Mouse (Mus musculus): ENCODE data around the gene Gm27021. TPM values are rescaled to one million over a fixed set of nuclear protein-coding genes. Genes with fewer than 3 reads are reported as not detected.
A peak's percentile ranks its signal among the peaks of the same experiment; 100 is the strongest.

Gene Gm27021
- polyA plus RNA-seq, 1 experiment, result 0.57 TPM

- TF ChIP-seq POLR2A (IDR thresholded peaks at IDR 0.05; ENCODE audit: control insufficient read depth, low read depth, low read length) (no peak), CTCF (IDR thresholded peaks at IDR 0.05; ENCODE audit: control insufficient read depth, insufficient read depth, insufficient replicate concordance, low read depth, low read length) (no peak)
- peaks cover 11% of the 10 kb centered on the region for H3K4me1 ChIP-seq (ENCODE audit: control insufficient read depth, insufficient read depth, low read length)
- H3K36me3 ChIP-seq (ENCODE audit: control insufficient read depth, insufficient read depth, low read length), result no peaks in the 10 kb centered on the region
- no peaks in the 10 kb centered on the region for H3K27me3 ChIP-seq (ENCODE audit: control insufficient read depth, insufficient read depth, low read length)
- peak overlapping the region; percentile 51 for H3K4me3 ChIP-seq (ENCODE audit: control insufficient read depth, low read depth, low read length)
- H3K27ac ChIP-seq (ENCODE audit: control insufficient read depth, insufficient read depth, low read depth, low read length), result no peak overlapping the region
Observed at GRCm38 (mm10) chr8:120630031-120630430, 37.8 kb downstream of the Gm27021 start.

- TF ChIP-seq POLR2A (IDR thresholded peaks at IDR 0.05; ENCODE audit: control insufficient read depth, low read depth, low read length), result no peak
- no peak for TF ChIP-seq CTCF (IDR thresholded peaks at IDR 0.05; ENCODE audit: control insufficient read depth, insufficient read depth, insufficient replicate concordance, low read depth, low read length)
- no peak overlapping the region for H3K27ac ChIP-seq (ENCODE audit: control insufficient read depth, insufficient read depth, low read depth, low read length)
- peaks cover 7% of the 10 kb centered on the region for H3K4me1 ChIP-seq (ENCODE audit: control insufficient read depth, insufficient read depth, low read length)
- no peaks in the 10 kb centered on the region for H3K27me3 ChIP-seq (ENCODE audit: control insufficient read depth, insufficient read depth, low read length)
- peak overlapping the region; percentile 73 for H3K4me3 ChIP-seq (ENCODE audit: control insufficient read depth, low read depth, low read length)
- no peaks in the 10 kb centered on the region for H3K36me3 ChIP-seq (ENCODE audit: control insufficient read depth, insufficient read depth, low read length)
Observed at GRCm38 (mm10) chr8:120627298-120627697, 40.6 kb downstream of the Gm27021 start.

- no peak for TF ChIP-seq CTCF (IDR thresholded peaks at IDR 0.05; ENCODE audit: control insufficient read depth, insufficient read depth, insufficient replicate concordance, low read depth, low read length)
- no peak for TF ChIP-seq POLR2A (IDR thresholded peaks at IDR 0.05; ENCODE audit: control insufficient read depth, low read depth, low read length)
- H3K27ac ChIP-seq (ENCODE audit: control insufficient read depth, insufficient read depth, low read depth, low read length), result no peak overlapping the region
- no peaks in the 10 kb centered on the region for H3K27me3 ChIP-seq (ENCODE audit: control insufficient read depth, insufficient read depth, low read length)
- H3K4me3 ChIP-seq (ENCODE audit: control insufficient read depth, low read depth, low read length), result peak overlapping the region; percentile 61
- no peaks in the 10 kb centered on the region for H3K36me3 ChIP-seq (ENCODE audit: control insufficient read depth, insufficient read depth, low read length)
- H3K4me1 ChIP-seq (ENCODE audit: control insufficient read depth, insufficient read depth, low read length), result peaks cover 7% of the 10 kb centered on the region
Observed at GRCm38 (mm10) chr8:120626461-120626860, 41.4 kb downstream of the Gm27021 start.

- H3K27ac ChIP-seq (ENCODE audit: control insufficient read depth, insufficient read depth, low read depth, low read length), result no peak overlapping the region
- H3K4me3 ChIP-seq (ENCODE audit: control insufficient read depth, low read depth, low read length), result peak overlapping the region; percentile 25; the same call in 1 of the 2 replicates
Observed at GRCm38 (mm10) chr8:120623608-120624007, 44.3 kb downstream of the Gm27021 start.

GRCm38 (mm10) chr8:120622161-120622560 is 45.7 kb downstream of the Gm27021 start:
- H3K27me3 ChIP-seq (ENCODE audit: control insufficient read depth, insufficient read depth, low read length), result no peaks in the 10 kb centered on the region
- peaks cover 9% of the 10 kb centered on the region for H3K4me1 ChIP-seq (ENCODE audit: control insufficient read depth, insufficient read depth, low read length)
- TF ChIP-seq POLR2A (IDR thresholded peaks at IDR 0.05; ENCODE audit: control insufficient read depth, low read depth, low read length), result no peak
- TF ChIP-seq CTCF (IDR thresholded peaks at IDR 0.05; ENCODE audit: control insufficient read depth, insufficient read depth, insufficient replicate concordance, low read depth, low read length), result no peak
- H3K36me3 ChIP-seq (ENCODE audit: control insufficient read depth, insufficient read depth, low read length), result no peaks in the 10 kb centered on the region
- no peak overlapping the region for H3K4me3 ChIP-seq (ENCODE audit: control insufficient read depth, low read depth, low read length)
- no peak overlapping the region for H3K27ac ChIP-seq (ENCODE audit: control insufficient read depth, insufficient read depth, low read depth, low read length)

More at GRCm38 (mm10) chr8:120623608-120624007, 44.3 kb downstream of the Gm27021 start:
- TF ChIP-seq POLR2A (IDR thresholded peaks at IDR 0.05; ENCODE audit: control insufficient read depth, low read depth, low read length), result no peak
- TF ChIP-seq CTCF (IDR thresholded peaks at IDR 0.05; ENCODE audit: control insufficient read depth, insufficient read depth, insufficient replicate concordance, low read depth, low read length), result no peak
- peaks cover 7% of the 10 kb centered on the region for H3K4me1 ChIP-seq (ENCODE audit: control insufficient read depth, insufficient read depth, low read length)
- no peaks in the 10 kb centered on the region for H3K36me3 ChIP-seq (ENCODE audit: control insufficient read depth, insufficient read depth, low read length)
- no peaks in the 10 kb centered on the region for H3K27me3 ChIP-seq (ENCODE audit: control insufficient read depth, insufficient read depth, low read length)

- no peaks in the 10 kb centered on the region for H3K27me3 ChIP-seq (ENCODE audit: control insufficient read depth, insufficient read depth, low read length)
- no peak overlapping the region for H3K27ac ChIP-seq (ENCODE audit: control insufficient read depth, insufficient read depth, low read depth, low read length)
- TF ChIP-seq POLR2A (IDR thresholded peaks at IDR 0.05; ENCODE audit: control insufficient read depth, low read depth, low read length) (no peak), CTCF (IDR thresholded peaks at IDR 0.05; ENCODE audit: control insufficient read depth, insufficient read depth, insufficient replicate concordance, low read depth, low read length) (no peak)
- H3K4me1 ChIP-seq (ENCODE audit: control insufficient read depth, insufficient read depth, low read length), result peaks cover 4% of the 10 kb centered on the region
- no peak overlapping the region for H3K4me3 ChIP-seq (ENCODE audit: control insufficient read depth, low read depth, low read length)
- H3K36me3 ChIP-seq (ENCODE audit: control insufficient read depth, insufficient read depth, low read length), result no peaks in the 10 kb centered on the region
Observed at GRCm38 (mm10) chr8:120620441-120620840, 47.4 kb downstream of the Gm27021 start.

- no peaks in the 10 kb centered on the region for H3K36me3 ChIP-seq (ENCODE audit: control insufficient read depth, insufficient read depth, low read length)
- H3K4me1 ChIP-seq (ENCODE audit: control insufficient read depth, insufficient read depth, low read length), result peaks cover 4% of the 10 kb centered on the region; the same call in 1 of the 2 replicates
- TF ChIP-seq POLR2A (IDR thresholded peaks at IDR 0.05; ENCODE audit: control insufficient read depth, low read depth, low read length), result no peak
- no peak for TF ChIP-seq CTCF (IDR thresholded peaks at IDR 0.05; ENCODE audit: control insufficient read depth, insufficient read depth, insufficient replicate concordance, low read depth, low read length)
- no peaks in the 10 kb centered on the region for H3K27me3 ChIP-seq (ENCODE audit: control insufficient read depth, insufficient read depth, low read length)
- no peak overlapping the region for H3K4me3 ChIP-seq (ENCODE audit: control insufficient read depth, low read depth, low read length)
- no peak overlapping the region for H3K27ac ChIP-seq (ENCODE audit: control insufficient read depth, insufficient read depth, low read depth, low read length)
Observed at GRCm38 (mm10) chr8:120619235-120620180, 48.4 kb downstream of the Gm27021 start.
